Mouse (Mus musculus) brain, embryonic 14.5 days (tissue): Measurements from ENCODE around the gene Ptcra.

Experiments used
- CTCF ChIP-seq: fragments of 200-500 bp; IDR thresholded peaks from 2 replicates; pipeline ENCODE4 v1.5.1; 2012; ENCODE audit warnings: inconsistent platforms, mild to moderate bottlenecking, moderate library complexity, borderline replicate concordance; ENCODE audit not compliant: insufficient read depth, insufficient read length; ENCODE audit errors: extremely low read depth
- POLR2A ChIP-seq: fragments of 200-500 bp; IDR thresholded peaks from 2 replicates; pipeline ENCODE4 v1.6.1; 2012; ENCODE audit warnings: mild to moderate bottlenecking, inconsistent platforms, borderline replicate concordance; ENCODE audit not compliant: poor library complexity, insufficient read depth, insufficient read length, severe bottlenecking; ENCODE audit errors: extremely low read depth

DNA sequence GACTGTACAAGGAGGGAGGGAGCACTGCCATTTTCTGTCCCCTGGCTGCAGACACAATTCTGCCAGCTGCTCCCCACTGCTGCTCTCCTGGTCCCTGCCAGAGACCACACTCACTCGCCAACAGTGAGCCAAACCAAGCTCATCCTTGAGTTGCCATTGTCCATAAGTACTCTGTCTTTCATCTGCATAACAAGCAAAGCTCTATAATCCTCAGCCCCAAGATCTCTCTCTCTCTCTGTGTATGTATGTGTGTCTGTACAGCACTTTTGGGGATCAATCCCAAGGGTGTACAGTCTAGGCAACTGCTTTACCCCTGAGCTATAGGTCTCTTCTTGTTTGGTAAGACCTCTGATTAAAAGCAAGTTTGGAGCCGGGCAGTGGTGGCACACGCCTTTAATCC lies 47.2 kb upstream of the Ptcra start:
- no peak for TF ChIP-seq CTCF
- no peak for TF ChIP-seq POLR2A
